Mouse (Mus musculus) forebrain, embryonic 16.5 days (tissue): ENCODE results near the gene Ethe1. TPM values are rescaled to one million over a fixed set of nuclear protein-coding genes. Genes with fewer than 3 reads are reported as not detected.
"Not testable (repeated sequence)": the region's sequence is repeated elsewhere in the genome, so short reads cannot be mapped to it uniquely, and the experiment has no call there.

Experiments
- ATAC-seq: fragments of 200-750 bp; cut with Nextera tagmentation; 2 replicates; pipeline ENCODE4 v1.8.0; 2017; ENCODE audit warnings: mild to moderate bottlenecking, moderate library complexity
- H3K27ac ChIP-seq: fragments of 300-500 bp; sonication (generic); 2 replicates; pipeline ENCODE4 v1.5.1; 2014; ENCODE audit warnings: low read length, control low read depth
- H3K27me3 ChIP-seq: fragments of 300-500 bp; sonication (generic); replicated peaks from 2 replicates; pipeline ENCODE4 v1.6.1; 2014; ENCODE audit warnings: low read length; ENCODE audit not compliant: control insufficient read depth, insufficient read depth
- H3K36me3 ChIP-seq: fragments of 300-500 bp; sonication (generic); 2 replicates; pipeline ENCODE4 v1.6.1; 2014; ENCODE audit not compliant: control insufficient read depth, insufficient read depth
- H3K4me1 ChIP-seq: fragments of 300-500 bp; sonication (generic); replicated peaks from 2 replicates; pipeline ENCODE4 v1.6.1; 2014; ENCODE audit warnings: low read length; ENCODE audit not compliant: control insufficient read depth, insufficient read depth
- H3K4me2 ChIP-seq: fragments of 300-500 bp; sonication (generic); 2 replicates; pipeline ENCODE4 v1.6.1; 2014; ENCODE audit warnings: mild to moderate bottlenecking, low read length, control low read depth
- H3K4me3 ChIP-seq: fragments of 300-500 bp; sonication (generic); replicated peaks from 2 replicates; pipeline ENCODE4 v1.5.1; 2014; ENCODE audit warnings: mild to moderate bottlenecking, low read length, control low read depth
- H3K9ac ChIP-seq: fragments of 300-500 bp; sonication (generic); replicated peaks from 2 replicates; pipeline ENCODE4 v1.6.1; 2014; ENCODE audit warnings: low read depth, low read length, control low read depth
- H3K9me3 ChIP-seq: fragments of 300-500 bp; sonication (generic); 2 replicates; pipeline ENCODE4 v1.6.1; 2016; ENCODE audit warnings: low read length; ENCODE audit not compliant: control insufficient read depth
- WGBS: fragments of 180-500 bp; shearing (Covaris S2); extraction: QIAGEN DNeasy Blood & Tissue Kit; methylation state at CpG from one replicate; pipeline ENCODE4 v1.1.7; 2014; 5-methylcytosine and 5-hydroxymethylcytosine counted together
- polyA plus RNA-seq: library from polyadenylated mRNA; unstranded; fragments of >200 nt; fragmentation: Nextera tagmentation; extraction: Ambion mirVana; gene quantifications from 2 replicates; pipeline ENCODE4 v1.2.1, GENCODE M21; 2015

The Ethe1 gene
- polyA plus RNA-seq, 1 experiment from 2014 or later = 23.3 TPM

DNA sequence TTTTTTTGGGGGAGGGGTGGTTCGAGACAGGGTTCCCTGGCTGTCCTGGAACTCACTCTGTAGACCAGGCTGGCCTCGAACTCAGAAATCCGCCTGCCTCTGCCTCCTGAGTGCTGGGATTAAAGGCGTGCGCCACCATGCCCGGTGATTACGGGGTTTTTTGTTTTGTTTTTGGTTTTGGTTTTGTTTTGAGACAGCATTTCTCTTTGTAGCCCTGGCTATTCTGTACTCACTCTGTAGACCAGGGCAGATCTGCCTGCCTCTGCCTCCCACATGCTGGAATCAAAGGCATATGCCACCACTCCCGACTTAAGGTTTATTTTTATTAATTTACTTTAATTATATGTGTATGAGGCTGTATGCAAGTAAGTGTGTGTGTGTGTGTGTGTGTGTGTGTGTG lies 31.0 kb downstream of the Ethe1 start:
- not testable (repeated sequence) for H3K4me3 ChIP-seq, ATAC-seq, H3K27me3 ChIP-seq, H3K27ac ChIP-seq, H3K9ac ChIP-seq, H3K4me2 ChIP-seq, H3K9me3 ChIP-seq, H3K36me3 ChIP-seq, H3K4me1 ChIP-seq
- 91% methylated on average over 8 of the region's 8 CpGs for WGBS

DNA sequence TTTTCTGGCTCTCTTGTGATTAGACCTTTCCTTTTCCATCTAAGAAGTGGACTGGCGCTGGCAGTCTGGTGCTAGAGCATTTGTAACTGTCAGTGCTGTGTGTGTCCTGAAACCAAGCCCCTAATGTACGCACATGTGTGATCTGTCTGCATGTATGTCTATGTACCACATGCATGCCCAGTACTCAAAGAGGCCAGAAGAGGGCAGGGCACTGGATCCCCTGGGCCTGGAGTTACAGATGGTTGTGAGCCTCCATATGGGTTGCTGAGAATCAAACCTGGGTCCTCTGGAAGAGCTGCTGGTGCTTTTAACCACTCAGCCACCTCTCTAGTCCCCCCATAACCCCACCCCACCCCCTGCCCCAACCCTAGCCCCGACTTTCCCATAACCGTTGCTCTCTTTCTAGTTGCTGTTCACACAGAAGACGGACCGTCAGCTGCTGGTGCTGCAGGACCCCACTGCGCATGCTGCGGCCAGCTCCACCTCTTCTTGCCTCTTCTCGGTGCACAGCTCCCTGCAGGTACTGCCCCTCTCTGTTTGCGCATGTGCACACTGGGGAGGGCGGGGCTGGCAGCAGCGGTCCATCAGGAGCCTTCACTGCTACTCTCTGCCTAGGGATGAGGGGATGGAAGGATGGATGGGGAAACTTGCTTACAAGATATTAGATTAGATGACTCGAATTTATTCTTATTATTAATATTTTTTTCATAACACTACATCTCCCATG lies 32.5 kb downstream of the Ethe1 start:
- H3K4me2 ChIP-seq = no peak overlapping the region
- no peak overlapping the region for H3K9ac ChIP-seq
- no peak overlapping the region for H3K4me3 ChIP-seq
- no peaks in the 10 kb centered on the region for H3K27me3 ChIP-seq
- H3K36me3 ChIP-seq = no peaks in the 10 kb centered on the region
- no peaks in the 10 kb centered on the region for H3K4me1 ChIP-seq
- H3K27ac ChIP-seq = no peak overlapping the region
- H3K9me3 ChIP-seq = no peaks in the 10 kb centered on the region
- no peak for ATAC-seq
- 52% methylated on average over 13 of the region's 13 CpGs for WGBS

DNA sequence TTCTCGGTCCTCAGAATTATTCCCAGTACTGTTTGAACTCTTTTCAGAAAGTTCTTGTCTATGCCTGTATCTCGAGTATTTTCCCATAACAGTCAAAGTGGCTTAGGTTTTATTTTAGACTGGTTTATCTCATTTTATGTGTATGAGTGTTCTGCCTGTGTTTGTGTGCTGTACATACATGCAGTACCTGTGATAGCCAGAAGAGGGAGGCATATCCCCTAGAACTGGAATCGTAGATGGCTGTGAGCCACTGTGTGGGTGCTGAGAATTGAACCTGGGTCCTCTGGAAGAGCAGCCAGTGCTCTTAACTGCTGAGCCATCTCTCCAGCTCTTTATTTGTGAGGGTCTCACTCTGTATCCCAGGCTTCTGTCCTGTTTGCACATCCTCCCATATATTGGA lies 33.9 kb downstream of the Ethe1 start:
- Histone ChIP-seq H3K9me3 (no peaks in the 10 kb centered on the region), H3K4me2 (no peak overlapping the region), H3K27ac (no peak overlapping the region), H3K4me1 (no peaks in the 10 kb centered on the region), H3K27me3 (no peaks in the 10 kb centered on the region), H3K36me3 (no peaks in the 10 kb centered on the region), H3K9ac (no peak overlapping the region), H3K4me3 (no peak overlapping the region)
- no peak for ATAC-seq
- 85% methylated on average over 3 of the region's 3 CpGs for WGBS

DNA sequence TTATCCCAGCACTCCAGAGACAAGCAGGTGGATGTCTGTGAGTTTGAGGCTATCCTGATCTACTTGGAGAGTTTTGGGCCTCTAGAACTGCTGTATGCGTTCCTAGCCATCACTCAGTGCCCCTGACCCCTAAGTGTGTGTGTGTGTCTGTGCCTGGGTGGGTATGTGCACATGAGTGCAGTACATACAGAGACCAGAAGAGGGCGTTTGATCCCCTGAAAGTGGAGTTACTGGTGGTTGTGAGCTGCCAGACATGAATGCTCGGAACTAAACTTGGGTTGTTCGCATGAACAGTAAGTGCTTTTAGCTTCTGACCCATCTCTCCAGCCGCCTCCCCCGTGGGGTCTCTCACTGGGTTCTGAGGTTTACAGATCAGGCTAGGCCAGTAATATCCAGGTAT lies 35.6 kb downstream of the Ethe1 start:
- Histone ChIP-seq H3K9me3 (no peaks in the 10 kb centered on the region), H3K27me3 (no peaks in the 10 kb centered on the region), H3K4me2 (no peak overlapping the region), H3K4me3 (no peak overlapping the region), H3K9ac (no peak overlapping the region), H3K4me1 (no peaks in the 10 kb centered on the region), H3K27ac (no peak overlapping the region), H3K36me3 (no peaks in the 10 kb centered on the region)
- 83% methylated on average over 6 of the region's 6 CpGs for WGBS
- ATAC-seq = no peak

DNA sequence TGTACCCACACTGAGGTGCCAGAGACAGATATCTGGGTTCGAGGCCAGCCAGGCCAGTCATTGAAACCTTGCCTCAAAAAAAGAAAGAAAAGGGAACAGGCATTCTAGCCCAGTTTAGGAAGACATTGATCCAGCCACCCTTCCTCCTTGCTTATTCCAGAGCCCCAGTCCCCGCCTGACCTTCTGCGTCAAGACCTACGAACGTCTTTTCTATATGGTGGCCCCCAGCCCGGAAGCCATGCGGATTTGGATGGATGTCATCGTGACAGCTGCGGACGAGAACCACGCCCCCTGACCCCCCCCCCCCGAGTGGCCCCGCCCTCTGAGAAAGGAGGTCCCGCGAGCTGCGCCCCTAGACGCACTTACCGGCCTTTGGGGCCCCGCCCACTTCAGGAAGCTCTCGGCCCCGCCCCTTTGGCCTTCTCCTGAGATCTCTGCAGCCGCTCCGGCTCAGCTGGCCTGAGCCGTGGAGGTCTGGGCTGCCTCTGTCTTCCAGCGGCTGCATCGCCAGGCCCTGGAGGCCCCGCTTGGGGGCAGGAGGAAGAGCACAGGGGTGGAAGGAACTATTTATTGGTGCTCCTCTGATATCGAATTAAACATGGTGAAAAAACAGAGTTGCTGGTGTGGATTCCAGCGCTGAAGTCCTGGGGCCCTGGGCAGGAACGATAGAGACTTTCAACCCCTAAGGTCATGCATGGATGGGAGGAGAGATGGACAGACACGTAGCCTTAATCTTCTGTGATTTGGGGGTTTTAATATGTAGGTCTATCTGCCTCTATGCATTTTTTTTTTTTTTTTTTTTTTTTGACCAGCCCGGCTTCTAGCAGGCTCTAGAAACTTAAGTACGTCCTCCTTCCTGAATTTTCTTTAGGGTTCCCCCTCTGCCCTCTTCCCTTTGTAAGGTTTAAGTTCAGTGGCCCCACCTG lies 41.6 kb downstream of the Ethe1 start:
- H3K9me3 ChIP-seq = no peaks in the 10 kb centered on the region
- H3K4me2 ChIP-seq = peak overlapping the region; percentile 52
- 8% methylated on average over 31 of the region's 33 CpGs for WGBS
- H3K4me3 ChIP-seq = peak overlapping the region; percentile 31
- no peaks in the 10 kb centered on the region for H3K36me3 ChIP-seq
- no peak overlapping the region for H3K27ac ChIP-seq
- ATAC-seq = peak; percentile 71
- H3K4me1 ChIP-seq = peaks cover 6% of the 10 kb centered on the region
- no peaks in the 10 kb centered on the region for H3K27me3 ChIP-seq
- H3K9ac ChIP-seq = peak overlapping the region; percentile 48; the same call in 1 of the 2 replicates

DNA sequence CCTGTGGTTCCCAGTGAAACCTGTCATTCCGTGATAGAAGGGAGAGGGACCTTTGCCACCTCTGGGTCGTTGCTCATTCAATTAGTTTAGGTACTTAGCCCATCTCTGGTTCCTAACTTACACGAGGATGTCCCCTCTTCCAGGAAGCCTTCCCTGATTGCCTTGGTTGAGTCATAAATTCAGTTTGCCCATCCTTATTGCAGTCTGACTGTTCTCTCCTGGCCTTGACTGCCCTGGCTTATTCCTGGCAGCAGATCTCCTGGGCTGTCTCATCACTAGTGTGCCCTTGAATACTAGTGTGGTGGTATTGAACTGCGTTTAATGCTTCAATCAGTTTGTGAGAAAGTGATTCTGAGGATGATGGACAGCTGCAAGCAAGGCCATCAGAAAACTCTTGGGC lies 42.3 kb downstream of the Ethe1 start:
- Histone ChIP-seq H3K4me2 (no peak overlapping the region), H3K4me3 (no peak overlapping the region), H3K27me3 (no peaks in the 10 kb centered on the region), H3K36me3 (no peaks in the 10 kb centered on the region), H3K4me1 (peaks cover 6% of the 10 kb centered on the region), H3K27ac (no peak overlapping the region), H3K9ac (no peak overlapping the region), H3K9me3 (no peaks in the 10 kb centered on the region)
- no peak for ATAC-seq
- 75% methylated on average over 4 of the region's 4 CpGs for WGBS

DNA sequence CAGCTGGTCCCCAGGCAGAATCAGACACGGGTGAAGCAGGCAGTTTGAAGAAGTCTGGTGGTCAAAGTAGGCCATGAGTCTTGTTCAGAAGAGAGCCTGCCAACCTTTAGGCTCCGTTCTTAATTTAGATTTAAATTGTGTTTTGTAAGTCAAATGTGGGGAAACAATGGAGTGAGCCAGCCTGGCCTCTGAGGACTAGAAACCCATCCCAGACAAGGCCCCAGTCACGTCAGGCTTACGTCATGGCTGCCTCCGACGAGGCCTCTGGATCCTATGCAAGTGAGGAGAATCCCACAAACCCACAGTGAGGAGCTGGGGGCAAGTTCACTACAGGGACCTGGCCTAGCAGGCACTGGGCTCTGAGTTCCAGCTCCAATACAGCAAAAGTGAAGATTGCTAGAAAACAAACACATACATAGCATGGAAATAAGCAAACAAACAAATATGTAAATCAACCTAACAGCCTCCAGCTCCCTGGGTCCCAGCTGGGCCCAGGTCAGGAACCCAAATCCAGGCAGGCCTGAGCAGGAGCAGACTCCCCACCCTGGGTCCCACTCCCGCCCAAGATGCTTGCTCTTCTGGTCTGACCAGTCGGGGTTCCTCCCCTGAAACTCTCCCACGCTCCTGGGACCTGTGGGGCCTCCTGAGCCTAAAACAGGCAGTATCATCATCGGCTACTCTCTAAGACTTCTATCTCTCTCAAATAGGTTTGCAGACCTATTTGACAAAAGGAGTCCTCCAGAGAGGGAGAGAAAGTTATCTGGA lies 43.0 kb downstream of the Ethe1 start:
- 65% methylated on average over 10 of the region's 10 CpGs for WGBS
- Histone ChIP-seq H3K27me3 (no peaks in the 10 kb centered on the region), H3K27ac (no peak overlapping the region), H3K4me1 (peaks cover 6% of the 10 kb centered on the region), H3K4me2 (no peak overlapping the region), H3K9ac (no peak overlapping the region), H3K9me3 (no peaks in the 10 kb centered on the region), H3K36me3 (no peaks in the 10 kb centered on the region), H3K4me3 (no peak overlapping the region)
- no peak for ATAC-seq

DNA sequence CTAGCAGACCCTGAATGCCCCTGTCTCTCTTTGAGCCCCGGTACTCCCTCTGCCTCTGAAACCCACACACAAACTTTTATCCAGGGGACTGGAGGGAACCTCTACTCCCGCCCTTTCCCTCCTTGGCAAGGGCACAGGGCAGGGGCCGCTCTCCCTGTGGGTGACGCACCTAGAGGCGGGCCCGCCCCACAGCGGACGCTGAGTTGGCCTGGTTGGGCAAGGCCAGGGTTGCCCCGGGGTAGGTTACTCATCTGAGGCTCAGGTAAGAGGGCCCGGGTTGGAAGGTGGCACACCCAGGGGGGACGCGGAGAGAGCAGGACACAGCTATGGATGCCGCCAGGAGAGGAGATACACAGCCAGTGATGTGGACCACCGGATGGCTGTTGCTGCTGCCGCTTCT lies 48.9 kb downstream of the Ethe1 start, which contains the start of gene Lypd3:
Lypd3 (plus strand) TSS at position 287 of the 400 bp plus-strand sequence.
- no peak within 1 kb of the TSS for H3K9ac ChIP-seq
- H3K4me2 ChIP-seq = no peak within 1 kb of the TSS
- WGBS = 14% methylated on average over 15 of the region's 15 CpGs
- H3K4me3 ChIP-seq = no peak within 1 kb of the TSS; the same call in 1 of the 2 replicates
- H3K27ac ChIP-seq = no peak within 1 kb of the TSS
- peaks cover 41% of the 10 kb centered on the region for H3K27me3 ChIP-seq
- no peaks in the 10 kb centered on the region for H3K36me3 ChIP-seq
- peaks cover 9% of the 10 kb centered on the region for H3K4me1 ChIP-seq
- no peak for ATAC-seq
- no peaks in the 10 kb centered on the region for H3K9me3 ChIP-seq

DNA sequence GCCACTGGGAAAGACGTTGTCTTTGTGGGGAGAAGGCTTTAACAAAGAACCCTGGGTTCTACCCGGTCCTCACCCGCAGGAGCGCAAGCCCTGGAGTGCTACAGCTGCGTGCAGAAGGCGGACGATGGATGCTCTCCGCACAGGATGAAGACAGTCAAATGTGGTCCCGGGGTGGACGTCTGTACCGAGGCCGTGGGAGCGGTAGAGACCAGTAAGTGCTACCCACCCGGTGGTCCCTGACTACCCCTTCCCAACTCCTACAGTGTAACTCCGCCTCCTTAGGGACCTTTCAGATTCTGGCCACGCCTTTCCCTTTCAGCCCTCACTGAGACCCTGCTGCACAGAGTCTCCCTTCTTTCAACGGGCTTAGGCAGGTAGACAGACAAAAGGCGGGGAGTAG lies 49.7 kb downstream of the Ethe1 start:
- Histone ChIP-seq H3K27ac (no peak overlapping the region), H3K36me3 (no peaks in the 10 kb centered on the region), H3K27me3 (peaks cover 41% of the 10 kb centered on the region), H3K9me3 (no peaks in the 10 kb centered on the region), H3K4me1 (peaks cover 9% of the 10 kb centered on the region), H3K4me2 (no peak overlapping the region), H3K9ac (no peak overlapping the region), H3K4me3 (no peak overlapping the region; the same call in 1 of the 2 replicates)
- peak; percentile 40; the same call in 1 of the 2 replicates for ATAC-seq
- WGBS = 2% methylated on average over 18 of the region's 18 CpGs
